Mouse (Mus musculus): ENCODE data around the gene Fndc3a.

- TF ChIP-seq CTCF (IDR thresholded peaks at IDR 0.05; ENCODE audit: extremely low read depth, insufficient read depth, low read length) (no peak), POLR2A (IDR thresholded peaks at IDR 0.05; ENCODE audit: extremely low read depth, insufficient read depth, low read length) (no peak)
Measured at GRCm38 (mm10) chr14:72671911-72672310, 37.9 kb downstream of the Fndc3a start.
